Mouse (Mus musculus): Measurements from ENCODE around the gene Rhot2.

GRCm38 (mm10) chr17:25888837-25889236 is 44.2 kb upstream of the Rhot2 start:
- TF ChIP-seq CTCF (IDR thresholded peaks at IDR 0.05; ENCODE audit: low read depth, low read length) = no peak
- no peak for TF ChIP-seq GATA1 (IDR thresholded peaks at IDR 0.05; ENCODE audit: borderline replicate concordance, low read length)
